Mouse (Mus musculus): ENCODE measurements around the gene Fam155a.
"Not testable (repeated sequence)": the region's sequence is repeated elsewhere in the genome, so short reads cannot be mapped to it uniquely, and the experiment has no call there.

Fam155a gene

GRCm38 (mm10) chr8:9770999-9771605, at the start of gene Fam155a:
Fam155a (minus strand) TSS chr8:9771161.
- DNase-seq (ENCODE audit: low spot score): no peak

- no peak for DNase-seq (ENCODE audit: low spot score)
These were observed 42.4 kb upstream of the Fam155a start for GRCm38 (mm10) chr8:9813273-9813946.

GRCm38 (mm10) chr8:9810955-9811530, 40.1 kb upstream of the Fam155a start:
- no peak for DNase-seq (ENCODE audit: low spot score)

- DNase-seq (ENCODE audit: low spot score): no peak
These were observed 37.6 kb upstream of the Fam155a start for GRCm38 (mm10) chr8:9808596-9808995.

- no peak for DNase-seq (ENCODE audit: low spot score)
These were observed 34.7 kb upstream of the Fam155a start for GRCm38 (mm10) chr8:9805676-9806075.

GRCm38 (mm10) chr8:9800346-9800745, 29.4 kb upstream of the Fam155a start:
- not testable (repeated sequence) for DNase-seq (ENCODE audit: low spot score)

GRCm38 (mm10) chr8:9799923-9800322, 29.0 kb upstream of the Fam155a start:
- no peak for DNase-seq (ENCODE audit: low spot score)

- no peak for DNase-seq (ENCODE audit: low spot score)
These were observed 26.6 kb upstream of the Fam155a start for GRCm38 (mm10) chr8:9797514-9797913.

GRCm38 (mm10) chr8:9795724-9796123, 24.8 kb upstream of the Fam155a start:
- DNase-seq (ENCODE audit: low spot score): no peak

GRCm38 (mm10) chr8:9793351-9793750, 22.4 kb upstream of the Fam155a start:
- no peak for DNase-seq (ENCODE audit: low spot score)

GRCm38 (mm10) chr8:9780332-9780731, 9.4 kb upstream of the Fam155a start:
- no peak for DNase-seq (ENCODE audit: low spot score)

GRCm38 (mm10) chr8:9778148-9778547, 7.2 kb upstream of the Fam155a start:
- no peak for DNase-seq (ENCODE audit: low spot score)

- DNase-seq (ENCODE audit: low spot score): no peak
These were observed 5.9 kb upstream of the Fam155a start for GRCm38 (mm10) chr8:9776818-9777217.

- DNase-seq (ENCODE audit: low spot score): no peak
These were observed 1.5 kb upstream of the Fam155a start for GRCm38 (mm10) chr8:9772519-9772840.

GRCm38 (mm10) chr8:9771606-9772518, 901 bp upstream of the Fam155a start:
- no peak for DNase-seq (ENCODE audit: low spot score)

GRCm38 (mm10) chr8:9770261-9770998, 531 bp downstream of the Fam155a start:
- DNase-seq (ENCODE audit: low spot score): peak; percentile 4

GRCm38 (mm10) chr8:9769061-9769460, 1.9 kb downstream of the Fam155a start:
- peak; percentile 59 for DNase-seq (ENCODE audit: low spot score)

GRCm38 (mm10) chr8:9735169-9735568, 35.8 kb downstream of the Fam155a start:
- no peak for DNase-seq (ENCODE audit: low spot score)

GRCm38 (mm10) chr8:9709791-9710190, 61.2 kb downstream of the Fam155a start:
- no peak for DNase-seq (ENCODE audit: low spot score)

- no peak for DNase-seq (ENCODE audit: low spot score)
These were observed 63.5 kb downstream of the Fam155a start for GRCm38 (mm10) chr8:9707433-9707832.

GRCm38 (mm10) chr8:9694794-9695193, 76.2 kb downstream of the Fam155a start:
- DNase-seq (ENCODE audit: low spot score): no peak

GRCm38 (mm10) chr8:9692370-9692769, 78.6 kb downstream of the Fam155a start:
- DNase-seq (ENCODE audit: low spot score): no peak
